Mouse (Mus musculus): ENCODE results near the gene Copa. TPM values are rescaled to one million over a fixed set of nuclear protein-coding genes. Genes with fewer than 3 reads are reported as not detected.

Gene Copa
- polyA plus RNA-seq, 1 experiment from 2014 or later, result 157 TPM

- H3K4me3 ChIP-seq (ENCODE audit: control insufficient read depth in 1 of 2, insufficient read depth in 1 of 2, low read depth in 1 of 2, low read length in 2 of 2), result peak overlapping the region; percentile 72 to 85
- 35% methylated on average over 5 of the region's 5 CpGs for WGBS
- peaks cover 4 to 6% of the 10 kb centered on the region in 2 experiments for H3K4me1 ChIP-seq (ENCODE audit: control insufficient read depth in 2 of 2, insufficient read depth in 2 of 2, low read length in 2 of 2)
- H3K27me3 ChIP-seq (ENCODE audit: control insufficient read depth, insufficient read depth, low read length), result no peaks in the 10 kb centered on the region
- peak overlapping the region; percentile 80 for H3K4me2 ChIP-seq (ENCODE audit: low read length)
- H3K9me3 ChIP-seq (ENCODE audit: control insufficient read depth, low read length), result no peaks in the 10 kb centered on the region; the same call in 1 of the 2 replicates
- no peak for ATAC-seq (ENCODE audit: insufficient number of reproducible peaks, insufficient read depth, low FRiP score, low read depth)
- H3K36me3 ChIP-seq (ENCODE audit: control insufficient read depth, insufficient read depth, low read length), result peaks cover 54% of the 10 kb centered on the region
- no peak overlapping the region for H3K27ac ChIP-seq (replicated peaks in 1 of 2; ENCODE audit: control insufficient read depth in 1 of 2, insufficient read depth in 1 of 2, low read depth in 2 of 2, low read length in 2 of 2)
- peak overlapping the region; percentile 95 for H3K9ac ChIP-seq (ENCODE audit: low read length)
These were observed 45.2 kb downstream of the Copa start for GRCm38 (mm10) chr1:172127487-172127886.

- 87% methylated on average over 15 of the region's 15 CpGs for WGBS
- H3K36me3 ChIP-seq (ENCODE audit: control insufficient read depth, insufficient read depth, low read length), result peaks cover 54% of the 10 kb centered on the region
These were observed 46.2 kb downstream of the Copa start for GRCm38 (mm10) chr1:172128563-172128962.

GRCm38 (mm10) chr1:172129108-172129507, 46.8 kb downstream of the Copa start:
- Histone ChIP-seq H3K27me3 (ENCODE audit: control insufficient read depth, insufficient read depth, low read length) (no peaks in the 10 kb centered on the region), H3K27ac (replicated peaks in 1 of 2; ENCODE audit: control insufficient read depth in 1 of 2, insufficient read depth in 1 of 2, low read depth in 2 of 2, low read length in 2 of 2) (no peak overlapping the region), H3K4me3 (ENCODE audit: control insufficient read depth in 1 of 2, insufficient read depth in 1 of 2, low read depth in 1 of 2, low read length in 2 of 2) (no peak overlapping the region), H3K36me3 (ENCODE audit: control insufficient read depth, insufficient read depth, low read length) (peaks cover 58% of the 10 kb centered on the region), H3K9ac (ENCODE audit: low read length) (no peak overlapping the region), H3K4me2 (ENCODE audit: low read length) (no peak overlapping the region), H3K4me1 (ENCODE audit: control insufficient read depth in 2 of 2, insufficient read depth in 2 of 2, low read length in 2 of 2) (peaks cover 4 to 6% of the 10 kb centered on the region in 2 experiments), H3K9me3 (ENCODE audit: control insufficient read depth, low read length) (no peaks in the 10 kb centered on the region; the same call in 1 of the 2 replicates)
- WGBS, result 61% methylated on average over 2 of the region's 2 CpGs
- ATAC-seq (ENCODE audit: insufficient number of reproducible peaks, insufficient read depth, low FRiP score, low read depth), result no peak

More at GRCm38 (mm10) chr1:172128563-172128962, 46.2 kb downstream of the Copa start:
- ATAC-seq (ENCODE audit: insufficient number of reproducible peaks, insufficient read depth, low FRiP score, low read depth), result no peak
- no peaks in the 10 kb centered on the region for H3K27me3 ChIP-seq (ENCODE audit: control insufficient read depth, insufficient read depth, low read length)
- no peak overlapping the region for H3K9ac ChIP-seq (ENCODE audit: low read length)
- H3K4me1 ChIP-seq (ENCODE audit: control insufficient read depth in 2 of 2, insufficient read depth in 2 of 2, low read length in 2 of 2), result peaks cover 4 to 6% of the 10 kb centered on the region in 2 experiments
- H3K4me3 ChIP-seq (ENCODE audit: control insufficient read depth in 1 of 2, insufficient read depth in 1 of 2, low read depth in 1 of 2, low read length in 2 of 2), result no peak overlapping the region
- H3K27ac ChIP-seq (replicated peaks in 1 of 2; ENCODE audit: control insufficient read depth in 1 of 2, insufficient read depth in 1 of 2, low read depth in 2 of 2, low read length in 2 of 2), result no peak overlapping the region
- H3K4me2 ChIP-seq (ENCODE audit: low read length), result no peak overlapping the region
- H3K9me3 ChIP-seq (ENCODE audit: control insufficient read depth, low read length), result no peaks in the 10 kb centered on the region; the same call in 1 of the 2 replicates

- no peaks in the 10 kb centered on the region for H3K27me3 ChIP-seq (ENCODE audit: control insufficient read depth, insufficient read depth, low read length)
- H3K4me3 ChIP-seq (ENCODE audit: control insufficient read depth in 1 of 2, insufficient read depth in 1 of 2, low read depth in 1 of 2, low read length in 2 of 2), result no peak overlapping the region
- ATAC-seq (ENCODE audit: insufficient number of reproducible peaks, insufficient read depth, low FRiP score, low read depth), result no peak
- no peak overlapping the region for H3K9ac ChIP-seq (ENCODE audit: low read length)
- H3K4me1 ChIP-seq (ENCODE audit: control insufficient read depth in 2 of 2, insufficient read depth in 2 of 2, low read length in 2 of 2), result peaks cover 4 to 6% of the 10 kb centered on the region in 2 experiments
- peaks cover 64% of the 10 kb centered on the region for H3K36me3 ChIP-seq (ENCODE audit: control insufficient read depth, insufficient read depth, low read length)
- 90% methylated on average over 5 of the region's 5 CpGs for WGBS
- H3K9me3 ChIP-seq (ENCODE audit: control insufficient read depth, low read length), result no peaks in the 10 kb centered on the region; the same call in 1 of the 2 replicates
- H3K27ac ChIP-seq (replicated peaks in 1 of 2; ENCODE audit: control insufficient read depth in 1 of 2, insufficient read depth in 1 of 2, low read depth in 2 of 2, low read length in 2 of 2), result no peak overlapping the region
- no peak overlapping the region for H3K4me2 ChIP-seq (ENCODE audit: low read length)
These were observed 47.5 kb downstream of the Copa start for GRCm38 (mm10) chr1:172129780-172130179.

- peaks cover 3 to 5% of the 10 kb centered on the region in 2 experiments for H3K4me1 ChIP-seq (ENCODE audit: control insufficient read depth in 2 of 2, insufficient read depth in 2 of 2, low read length in 2 of 2)
- no peak overlapping the region for H3K4me3 ChIP-seq (ENCODE audit: control insufficient read depth in 1 of 2, insufficient read depth in 1 of 2, low read depth in 1 of 2, low read length in 2 of 2)
- H3K9ac ChIP-seq (ENCODE audit: low read length), result no peak overlapping the region
- H3K4me2 ChIP-seq (ENCODE audit: low read length), result no peak overlapping the region
- no peaks in the 10 kb centered on the region; the same call in 1 of the 2 replicates for H3K9me3 ChIP-seq (ENCODE audit: control insufficient read depth, low read length)
- H3K27ac ChIP-seq (replicated peaks in 1 of 2; ENCODE audit: control insufficient read depth in 1 of 2, insufficient read depth in 1 of 2, low read depth in 2 of 2, low read length in 2 of 2), result no peak overlapping the region
- 89% methylated on average over 7 of the region's 7 CpGs for WGBS
- H3K36me3 ChIP-seq (ENCODE audit: control insufficient read depth, insufficient read depth, low read length), result peaks cover 80% of the 10 kb centered on the region
- no peak for ATAC-seq (ENCODE audit: insufficient number of reproducible peaks, insufficient read depth, low FRiP score, low read depth)
- H3K27me3 ChIP-seq (ENCODE audit: control insufficient read depth, insufficient read depth, low read length), result no peaks in the 10 kb centered on the region
These were observed 50.0 kb downstream of the Copa start for GRCm38 (mm10) chr1:172132319-172132718.

GRCm38 (mm10) chr1:172133535-172133934, 51.2 kb downstream of the Copa start:
- H3K27me3 ChIP-seq (ENCODE audit: control insufficient read depth, insufficient read depth, low read length), result no peaks in the 10 kb centered on the region
- no peaks in the 10 kb centered on the region; the same call in 1 of the 2 replicates for H3K9me3 ChIP-seq (ENCODE audit: control insufficient read depth, low read length)
- H3K4me1 ChIP-seq (ENCODE audit: control insufficient read depth in 2 of 2, insufficient read depth in 2 of 2, low read length in 2 of 2), result no peaks in the 10 kb centered on the region
- ATAC-seq (ENCODE audit: insufficient number of reproducible peaks, insufficient read depth, low FRiP score, low read depth), result no peak
- no peak overlapping the region for H3K9ac ChIP-seq (ENCODE audit: low read length)
- H3K27ac ChIP-seq (replicated peaks in 1 of 2; ENCODE audit: control insufficient read depth in 1 of 2, insufficient read depth in 1 of 2, low read depth in 2 of 2, low read length in 2 of 2), result no peak overlapping the region
- no peak overlapping the region for H3K4me2 ChIP-seq (ENCODE audit: low read length)
- 69% methylated on average over 7 of the region's 7 CpGs for whole genome bisulfite sequencing
- peaks cover 77% of the 10 kb centered on the region for H3K36me3 ChIP-seq (ENCODE audit: control insufficient read depth, insufficient read depth, low read length)
- no peak overlapping the region for H3K4me3 ChIP-seq (ENCODE audit: control insufficient read depth in 1 of 2, insufficient read depth in 1 of 2, low read depth in 1 of 2, low read length in 2 of 2)

GRCm38 (mm10) chr1:172134072-172134471, 51.7 kb downstream of the Copa start:
- Histone ChIP-seq H3K9me3 (ENCODE audit: control insufficient read depth, low read length) (no peaks in the 10 kb centered on the region; the same call in 1 of the 2 replicates), H3K9ac (ENCODE audit: low read length) (no peak overlapping the region), H3K4me3 (ENCODE audit: control insufficient read depth in 1 of 2, insufficient read depth in 1 of 2, low read depth in 1 of 2, low read length in 2 of 2) (no peak overlapping the region), H3K4me1 (ENCODE audit: control insufficient read depth in 2 of 2, insufficient read depth in 2 of 2, low read length in 2 of 2) (no peaks in the 10 kb centered on the region), H3K4me2 (ENCODE audit: low read length) (no peak overlapping the region), H3K27ac (replicated peaks in 1 of 2; ENCODE audit: control insufficient read depth in 1 of 2, insufficient read depth in 1 of 2, low read depth in 2 of 2, low read length in 2 of 2) (no peak overlapping the region), H3K36me3 (ENCODE audit: control insufficient read depth, insufficient read depth, low read length) (peaks cover 72% of the 10 kb centered on the region), H3K27me3 (ENCODE audit: control insufficient read depth, insufficient read depth, low read length) (no peaks in the 10 kb centered on the region)
- no peak for ATAC-seq (ENCODE audit: insufficient number of reproducible peaks, insufficient read depth, low FRiP score, low read depth)
- WGBS, result 88% methylated on average over 4 of the region's 4 CpGs

GRCm38 (mm10) chr1:172140160-172140559, 57.8 kb downstream of the Copa start:
- Histone ChIP-seq H3K9me3 (ENCODE audit: control insufficient read depth, low read length) (no peaks in the 10 kb centered on the region), H3K27me3 (ENCODE audit: control insufficient read depth, insufficient read depth, low read length) (no peaks in the 10 kb centered on the region), H3K27ac (replicated peaks in 1 of 2; ENCODE audit: control insufficient read depth in 1 of 2, insufficient read depth in 1 of 2, low read depth in 2 of 2, low read length in 2 of 2) (no peak overlapping the region), H3K4me3 (ENCODE audit: control insufficient read depth in 1 of 2, insufficient read depth in 1 of 2, low read depth in 1 of 2, low read length in 2 of 2) (no peak overlapping the region), H3K4me1 (ENCODE audit: control insufficient read depth in 2 of 2, insufficient read depth in 2 of 2, low read length in 2 of 2) (no peaks in the 10 kb centered on the region), H3K4me2 (ENCODE audit: low read length) (no peak overlapping the region), H3K36me3 (ENCODE audit: control insufficient read depth, insufficient read depth, low read length) (peaks cover 12% of the 10 kb centered on the region), H3K9ac (ENCODE audit: low read length) (no peak overlapping the region)
- no peak for ATAC-seq (ENCODE audit: insufficient number of reproducible peaks, insufficient read depth, low FRiP score, low read depth)
- 86% methylated on average over 2 of the region's 2 CpGs for WGBS

All from heart, embryonic 14.5 days (tissue).